ENCODE assay signal across 8 mouse cellular contexts in genomic region chr3:94886316-94887224, GRCm38 (mm10). TPM values are rescaled to one million over a fixed set of nuclear protein-coding genes. Genes with fewer than 3 reads are reported as not detected.
DNase-seq lines count a peak whose midpoint lies in the region; ATAC-seq and TF ChIP-seq lines count a peak whose summit lies in the region.

Gene Psmb4 (minus strand): TSS chr3:94886961.

- no peak for TF ChIP-seq RAD21 in MEL (IDR thresholded peaks at IDR 0.05; ENCODE audit: low read depth, low read length)

- H3K27me3 ChIP-seq in MEL (ENCODE audit: control insufficient read depth in 1 of 2, insufficient read depth in 2 of 2, low read length in 2 of 2): no peaks in the 10 kb centered on the region
- H3K27me3 ChIP-seq in forebrain, postnatal 0 days (ENCODE audit: insufficient read depth, low read length): no peaks in the 10 kb centered on the region
- no peaks in the 10 kb centered on the region for H3K27me3 ChIP-seq in lung, embryonic 15.5 days

- no peak for TF ChIP-seq CTCF in MEL (IDR thresholded peaks at IDR 0.05 in 2 of 3, conservative IDR thresholded peaks at IDR 0.05 in 1 of 3; ENCODE audit: control insufficient read depth in 1 of 3, insufficient read depth in 1 of 3, low read depth in 2 of 3, low read length in 3 of 3, poor library complexity in 1 of 3, severe bottlenecking in 1 of 3)
- TF ChIP-seq CTCF in forebrain, postnatal 0 days (IDR thresholded peaks at IDR 0.05; ENCODE audit: low read depth): no peak

- H3K27ac ChIP-seq in MEL (ENCODE audit: control insufficient read depth, low read depth, low read length): peak within 1 kb of the TSS; percentile 92
- H3K27ac ChIP-seq in forebrain, postnatal 0 days (ENCODE audit: low read depth, low read length): peak within 1 kb of the TSS; percentile 87
- peak within 1 kb of the TSS; percentile 55 for H3K27ac ChIP-seq in lung, embryonic 15.5 days

- H3K36me3 ChIP-seq in MEL (ENCODE audit: control insufficient read depth in 1 of 2, insufficient read depth in 2 of 2, low read length in 2 of 2): peaks cover 13 to 16% of the 10 kb centered on the region in 2 experiments
- H3K36me3 ChIP-seq in forebrain, postnatal 0 days (ENCODE audit: insufficient read depth): peaks cover 22% of the 10 kb centered on the region
- peaks cover 31% of the 10 kb centered on the region for H3K36me3 ChIP-seq in lung, embryonic 15.5 days

- ATAC-seq in forebrain, postnatal 0 days: peak; percentile 97
- ATAC-seq in lung, embryonic 15.5 days (ENCODE audit: borderline replicate concordance, extremely low read depth, low FRiP score, low TSS enrichment): peak; percentile 89

- 1% methylated on average over 61 of the region's 61 CpGs for WGBS in forebrain, postnatal 0 days
- under 1% methylated on average over 61 of the region's 61 CpGs for WGBS in lung, embryonic 15.5 days

- no peaks in the 10 kb centered on the region for H3K9me3 ChIP-seq in MEL (replicated peaks; ENCODE audit: insufficient read depth, low read length)
- H3K9me3 ChIP-seq in forebrain, postnatal 0 days (ENCODE audit: low read length): no peaks in the 10 kb centered on the region
- H3K9me3 ChIP-seq in lung, embryonic 15.5 days: no peaks in the 10 kb centered on the region

- peak within 1 kb of the TSS; percentile 66 to 93 for H3K4me3 ChIP-seq in MEL (ENCODE audit: control insufficient read depth in 1 of 2, insufficient read depth in 1 of 2, low read depth in 2 of 2, low read length in 2 of 2)
- H3K4me3 ChIP-seq in forebrain, postnatal 0 days (ENCODE audit: low read depth, low read length): peak within 1 kb of the TSS; percentile 86
- H3K4me3 ChIP-seq in lung, embryonic 15.5 days: peak within 1 kb of the TSS; percentile 81

- peak within 1 kb of the TSS; percentile 71 for H3K4me2 ChIP-seq in forebrain, postnatal 0 days (ENCODE audit: low read depth)
- peak within 1 kb of the TSS; percentile 72 for H3K4me2 ChIP-seq in lung, embryonic 15.5 days

- TF ChIP-seq POLR2A in MEL (IDR thresholded peaks at IDR 0.05; ENCODE audit: control insufficient read depth in 1 of 2, insufficient read depth in 1 of 2, low read depth in 1 of 2, low read length in 2 of 2, poor library complexity in 1 of 2): peak; percentile 89 to 100

- TF ChIP-seq EP300 in MEL (IDR thresholded peaks at IDR 0.05; ENCODE audit: low read depth in 1 of 2, low read length in 2 of 2): 0 out of 4 replicates have a peak, but pooled peaks of 1 of the 2 experiments have one; percentile 4

- peak; percentile 98 for DNase-seq in MEL (ENCODE audit: low read depth, low spot score)
- DNase-seq in cerebellum, adult 18-20 months: peak; percentile 84 to 88
- peak; percentile 92 for DNase-seq in forebrain, postnatal 0 days
- peak; percentile 88 for DNase-seq in heart, postnatal 4 days
- DNase-seq in layer of hippocampus, adult 8-10 months (ENCODE audit: low spot score in 2 of 2): peak; percentile 79 to 84
- peak; percentile 76 for DNase-seq in ovary, adult 18-20 months (ENCODE audit: low spot score)
- DNase-seq in thymus, postnatal 0 days (ENCODE audit: low spot score): peak; percentile 88

- peaks cover 6 to 17% of the 10 kb centered on the region in 2 experiments for H3K4me1 ChIP-seq in MEL (ENCODE audit: control insufficient read depth in 1 of 2, insufficient read depth in 2 of 2, low read length in 2 of 2)
- peaks cover 5% of the 10 kb centered on the region; the same call in 1 of the 2 replicates for H3K4me1 ChIP-seq in forebrain, postnatal 0 days (ENCODE audit: insufficient read depth)
- H3K4me1 ChIP-seq in lung, embryonic 15.5 days: peaks cover 15% of the 10 kb centered on the region

- peak within 1 kb of the TSS; percentile 97 for H3K9ac ChIP-seq in MEL (ENCODE audit: control insufficient read depth, low read depth, low read length, poor library complexity, severe bottlenecking)
- H3K9ac ChIP-seq in forebrain, postnatal 0 days: peak within 1 kb of the TSS; percentile 84
- H3K9ac ChIP-seq in lung, embryonic 15.5 days: peak within 1 kb of the TSS; percentile 80

- H3K79me2 ChIP-seq in MEL (ENCODE audit: control insufficient read depth, insufficient read depth, low read length, poor library complexity): peaks cover 18% of the 10 kb centered on the region

TF ChIP-seq in MEL, 35 proteins besides CTCF, POLR2A, EP300 and RAD21:
- no peak for TF ChIP-seq MYB (IDR thresholded peaks at IDR 0.05; ENCODE audit: low read depth, low read length)
- 0 out of 2 replicates have a peak, but pooled peaks have one; percentile 33 for TF ChIP-seq GATA1 (IDR thresholded peaks at IDR 0.05; ENCODE audit: low read depth, low read length)
- 0 out of 2 replicates have a peak, but pooled peaks have one; percentile 46 for TF ChIP-seq MAZ (IDR thresholded peaks at IDR 0.05; ENCODE audit: low read depth, low read length)
- TF ChIP-seq USF1 (IDR thresholded peaks at IDR 0.05; ENCODE audit: low read depth, low read length): 0 out of 2 replicates have a peak, but pooled peaks have one; percentile 8
- TF ChIP-seq ZNF384 (IDR thresholded peaks at IDR 0.05; ENCODE audit: low read depth, low read length): no peak
- peak; percentile 49 for TF ChIP-seq RCOR1 (IDR thresholded peaks at IDR 0.05; ENCODE audit: low read depth, low read length)
- no peak; the same call in 1 of the 2 replicates for TF ChIP-seq MAFK (IDR thresholded peaks at IDR 0.05; ENCODE audit: borderline replicate concordance, low read depth, low read length)
- no peak for TF ChIP-seq UBTF (IDR thresholded peaks at IDR 0.05; ENCODE audit: borderline replicate concordance, insufficient read depth, low read depth, low read length)
- peak; percentile 54; the same call in 1 of the 2 replicates for TF ChIP-seq KAT2A (conservative IDR thresholded peaks at IDR 0.05; ENCODE audit: low read depth, low read length)
- peak; percentile 76; the same call in 1 of the 2 replicates for TF ChIP-seq POLR2AphosphoS5 (IDR thresholded peaks at IDR 0.05; ENCODE audit: borderline replicate concordance, low read depth, low read length)
- no peak; the same call in 1 of the 2 replicates for TF ChIP-seq E2F4 (IDR thresholded peaks at IDR 0.05; ENCODE audit: borderline replicate concordance, low read depth, low read length)
- TF ChIP-seq JUND (IDR thresholded peaks at IDR 0.05; ENCODE audit: low read depth, low read length): peak; percentile 22; the same call in 1 of the 2 replicates
- no peak for TF ChIP-seq TAL1 (IDR thresholded peaks at IDR 0.05; ENCODE audit: low read length)
- peak; percentile 98 for TF ChIP-seq MYC (IDR thresholded peaks at IDR 0.05; ENCODE audit: low read depth, low read length)
- 0 out of 2 replicates have a peak, but pooled peaks have one; percentile 25 for TF ChIP-seq BHLHE40 (IDR thresholded peaks at IDR 0.05; ENCODE audit: borderline replicate concordance, low read depth, low read length)
- peak; percentile 86 for TF ChIP-seq TCF12 (IDR thresholded peaks at IDR 0.05; ENCODE audit: low read depth, low read length)
- peak; percentile 95 for TF ChIP-seq SIN3A (IDR thresholded peaks at IDR 0.05; ENCODE audit: low read length)
- no peak for TF ChIP-seq CHD2 (IDR thresholded peaks at IDR 0.05; ENCODE audit: low read length)
- TF ChIP-seq ZC3H11A (IDR thresholded peaks at IDR 0.05; ENCODE audit: low read depth, low read length): no peak
- peak; percentile 100 for TF ChIP-seq NELFE (IDR thresholded peaks at IDR 0.05; ENCODE audit: low read depth, low read length)
- TF ChIP-seq TBP (IDR thresholded peaks at IDR 0.05; ENCODE audit: low read depth, low read length): peak; percentile 96
- no peak for TF ChIP-seq MEF2A (IDR thresholded peaks at IDR 0.05; ENCODE audit: extremely low read depth, insufficient replicate concordance, low read depth, low read length, poor library complexity, severe bottlenecking)
- TF ChIP-seq ZKSCAN1 (IDR thresholded peaks at IDR 0.05; ENCODE audit: low read depth, low read length): no peak
- TF ChIP-seq ETS1 (IDR thresholded peaks at IDR 0.05; ENCODE audit: low read depth, low read length): peak; percentile 64
- peak; percentile 91 for TF ChIP-seq MAX (IDR thresholded peaks at IDR 0.05; ENCODE audit: low read length)
- TF ChIP-seq NRF1 (IDR thresholded peaks at IDR 0.05; ENCODE audit: insufficient read depth, low read depth, low read length, poor library complexity, severe bottlenecking): no peak; the same call in 1 of the 2 replicates
- TF ChIP-seq CHD1 (IDR thresholded peaks at IDR 0.05; ENCODE audit: low read depth, low read length): peak; percentile 93; the same call in 1 of the 2 replicates
- TF ChIP-seq MXI1 (IDR thresholded peaks at IDR 0.05; ENCODE audit: low read depth, low read length): peak; percentile 95
- TF ChIP-seq GABPA (IDR thresholded peaks at IDR 0.05; ENCODE audit: low read depth, low read length): no peak
- TF ChIP-seq ELF1 (IDR thresholded peaks at IDR 0.05; ENCODE audit: low read depth, low read length): peak; percentile 84
- TF ChIP-seq USF2 (IDR thresholded peaks at IDR 0.05; ENCODE audit: borderline replicate concordance in 1 of 2, insufficient read depth in 1 of 2, low read depth in 1 of 2, low read length in 2 of 2): no peak
- TF ChIP-seq HCFC1 (IDR thresholded peaks at IDR 0.05; ENCODE audit: low read depth, low read length): peak; percentile 91
- peak; percentile 100 for TF ChIP-seq POLR2AphosphoS2 (IDR thresholded peaks at IDR 0.05; ENCODE audit: low read length)
- peak; percentile 99 for TF ChIP-seq ZMIZ1 (IDR thresholded peaks at IDR 0.05; ENCODE audit: low read depth, low read length)
- TF ChIP-seq SMC3 (IDR thresholded peaks at IDR 0.05; ENCODE audit: low read depth, low read length): no peak

RNA-seq across cellular contexts. Expression of gene Psmb4, which starts in this region (rescaled TPM):
- 890 and 977 TPM in 2 replicates for total RNA-seq in MEL (2012; rRNA removed)
- polyA plus RNA-seq in MEL (2012; ENCODE audit: insufficient read depth in 1 of 2, insufficient read length in 2 of 2, low read depth in 1 of 2, low replicate concordance in 2 of 2, missing spikeins in 1 of 2): 100 to 1,000 TPM; 826 to 964 TPM
- total RNA-seq in forebrain, postnatal 0 days (2014; rRNA removed): 341 and 498 TPM in 2 replicates
- 367 and 417 TPM in 2 replicates for polyA plus RNA-seq in forebrain, postnatal 0 days (2015; fragmentation: Nextera tagmentation; extraction: Ambion mirVana)
- 100 to 1,000 TPM; 297 to 299 TPM for total RNA-seq in heart, postnatal 4 days (2021)
- 100 to 1,000 TPM; 219 to 262 (median 240) TPM for total RNA-seq in layer of hippocampus, adult 8-10 months (2022)
- polyA plus RNA-seq in lung, embryonic 15.5 days (2015; fragmentation: Nextera tagmentation; extraction: Ambion mirVana): 336 and 350 TPM in 2 replicates
- polyA plus RNA-seq in thymus, postnatal 0 days (2015; fragmentation: Nextera tagmentation; extraction: Ambion mirVana): 466 and 483 TPM in 2 replicates

Comparison
In these comparisons a context has a peak if more than half of its experiments do, and no peak if none do; other contexts are left out.
1. Peak in every context shown above with its lines: DNase-seq, ATAC-seq, H3K4me3 ChIP-seq and H3K27ac ChIP-seq.